Mouse (Mus musculus): Measurements from ENCODE around the gene Gtf2ird1. TPM values are rescaled to one million over a fixed set of nuclear protein-coding genes. Genes with fewer than 3 reads are reported as not detected.
"Not testable (repeated sequence)": the region's sequence is repeated elsewhere in the genome, so short reads cannot be mapped to it uniquely, and the experiment has no call there.

The Gtf2ird1 gene
- total RNA-seq, 1 experiment from 2014 or later, result 52.0 TPM

- not testable (repeated sequence) for DNase-seq
These were observed 113.0 kb downstream of the Gtf2ird1 start for GRCm38 (mm10) chr5:134343530-134343929.

DNA sequence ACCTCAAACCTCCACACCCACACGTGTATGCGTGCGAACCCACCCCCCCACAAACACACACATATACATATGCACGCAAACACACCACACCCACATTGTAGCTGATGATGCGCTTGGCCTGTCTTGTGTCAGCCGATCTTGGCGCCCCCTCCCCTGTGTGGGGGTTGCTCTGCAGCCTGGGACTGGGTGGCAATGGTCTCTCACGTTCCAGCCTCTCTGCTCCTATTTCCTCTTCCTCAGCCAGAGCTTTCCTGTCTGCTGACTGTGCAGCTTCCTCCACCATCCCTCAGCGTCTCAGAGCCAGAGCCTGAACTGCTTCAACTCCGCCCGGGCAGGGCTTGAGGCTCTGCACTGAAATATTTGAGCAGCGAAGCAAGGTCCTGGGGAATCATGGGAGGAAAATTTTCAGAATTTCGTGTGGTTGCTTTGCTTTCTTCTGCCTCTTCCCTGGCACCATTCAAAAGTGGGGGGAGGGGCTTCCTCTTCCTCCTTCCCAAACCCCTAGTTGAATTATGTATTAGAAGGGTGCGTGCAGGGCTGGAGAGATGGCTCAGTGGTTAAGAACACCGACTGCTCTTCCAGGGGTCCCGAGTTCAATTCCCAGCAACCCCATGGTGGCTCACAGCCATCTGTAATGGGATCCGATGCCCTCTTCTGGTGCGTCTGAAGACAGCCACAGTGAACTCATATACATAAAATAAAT is 113.9 kb downstream of the Gtf2ird1 start:
- DNase-seq, result no peak

DNA sequence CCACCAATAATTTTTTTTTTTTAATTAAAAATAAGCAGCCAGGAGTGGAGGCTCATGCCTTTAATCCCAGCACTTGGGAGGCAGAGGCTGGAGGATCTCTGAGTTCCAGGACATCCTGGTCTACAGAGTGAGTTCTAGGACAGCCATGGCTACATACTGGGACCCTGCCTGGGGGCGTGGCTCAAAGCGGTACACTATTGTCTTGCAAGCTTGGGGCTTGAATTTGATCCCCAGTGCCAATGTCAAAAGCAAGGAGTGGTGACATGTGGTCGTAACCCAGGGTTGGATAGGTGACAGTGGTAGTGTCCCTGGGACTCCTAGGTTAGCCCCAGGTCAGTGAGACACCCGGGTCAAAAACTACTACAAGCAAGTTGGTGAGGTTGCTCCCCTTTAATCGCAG is 114.8 kb downstream of the Gtf2ird1 start:
- no peak for DNase-seq

DNA sequence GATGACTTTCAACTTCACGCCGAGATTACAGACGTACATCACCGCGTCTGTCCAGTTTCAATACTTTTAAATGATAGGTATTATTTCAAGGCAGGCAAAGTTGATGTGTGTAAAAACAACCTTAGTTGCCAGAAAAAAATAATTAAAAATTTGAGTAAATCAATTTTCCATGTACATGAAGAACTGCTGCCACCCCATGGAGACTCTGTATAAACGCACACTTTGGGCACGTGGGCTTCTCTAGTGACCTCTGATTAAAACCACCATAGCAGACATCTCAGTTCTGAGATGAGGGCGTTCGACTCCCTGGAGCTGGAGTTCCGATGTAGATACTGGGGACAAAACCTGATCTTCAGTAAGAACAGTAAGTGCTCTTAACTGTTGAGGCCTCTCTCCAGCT is 115.2 kb downstream of the Gtf2ird1 start:
- no peak for DNase-seq

DNA sequence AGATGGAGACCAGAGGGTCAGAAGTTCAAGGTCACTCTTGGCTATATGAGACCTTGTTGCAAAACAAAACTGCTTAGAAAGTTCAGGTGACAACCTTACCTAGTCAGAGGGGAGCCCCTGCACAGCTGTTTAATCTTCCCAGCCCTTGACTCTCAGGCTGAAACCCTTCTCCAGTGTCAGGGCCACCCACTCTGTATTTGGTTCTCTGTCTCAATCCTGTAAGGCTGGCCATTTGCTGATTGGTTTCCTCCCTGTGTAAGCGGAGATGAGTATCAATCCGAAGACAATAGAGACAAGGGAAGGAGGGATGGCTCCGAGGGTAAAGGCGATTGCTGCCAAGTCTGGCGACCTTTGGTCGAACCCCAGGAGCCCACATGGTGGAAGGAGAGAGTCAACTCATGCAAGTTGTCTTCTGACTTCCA is 116.4 kb downstream of the Gtf2ird1 start:
- no peak for DNase-seq

- DNase-seq, result not testable (repeated sequence)
These were observed 119.5 kb downstream of the Gtf2ird1 start for GRCm38 (mm10) chr5:134337012-134337411.

- DNase-seq, result no peak
These were observed 123.8 kb downstream of the Gtf2ird1 start for GRCm38 (mm10) chr5:134332743-134333142.

DNA sequence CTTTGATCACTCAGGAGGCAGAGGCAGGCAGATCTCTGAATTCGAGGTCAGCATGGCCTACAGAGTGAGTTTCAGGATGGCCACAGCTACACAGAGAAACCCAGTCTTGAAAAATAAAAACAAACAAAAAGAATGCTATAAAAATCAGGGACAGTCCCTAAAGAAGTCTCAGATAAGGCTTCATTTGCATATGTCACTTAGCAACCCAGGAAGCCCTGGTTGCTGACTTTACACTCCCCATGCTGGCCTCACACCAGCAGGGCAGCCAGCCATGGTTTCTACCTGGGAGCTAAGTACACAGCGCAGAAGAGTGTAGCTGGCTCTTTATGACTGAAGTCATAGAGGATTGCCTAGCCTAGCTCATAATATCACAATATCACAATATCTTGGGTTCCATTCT is 126.4 kb downstream of the Gtf2ird1 start:
- DNase-seq, result no peak

- no peak for DNase-seq
These were observed 127.2 kb downstream of the Gtf2ird1 start for GRCm38 (mm10) chr5:134329311-134329710.

- no peak for DNase-seq
These were observed 128.0 kb downstream of the Gtf2ird1 start for GRCm38 (mm10) chr5:134328482-134329001.

DNA sequence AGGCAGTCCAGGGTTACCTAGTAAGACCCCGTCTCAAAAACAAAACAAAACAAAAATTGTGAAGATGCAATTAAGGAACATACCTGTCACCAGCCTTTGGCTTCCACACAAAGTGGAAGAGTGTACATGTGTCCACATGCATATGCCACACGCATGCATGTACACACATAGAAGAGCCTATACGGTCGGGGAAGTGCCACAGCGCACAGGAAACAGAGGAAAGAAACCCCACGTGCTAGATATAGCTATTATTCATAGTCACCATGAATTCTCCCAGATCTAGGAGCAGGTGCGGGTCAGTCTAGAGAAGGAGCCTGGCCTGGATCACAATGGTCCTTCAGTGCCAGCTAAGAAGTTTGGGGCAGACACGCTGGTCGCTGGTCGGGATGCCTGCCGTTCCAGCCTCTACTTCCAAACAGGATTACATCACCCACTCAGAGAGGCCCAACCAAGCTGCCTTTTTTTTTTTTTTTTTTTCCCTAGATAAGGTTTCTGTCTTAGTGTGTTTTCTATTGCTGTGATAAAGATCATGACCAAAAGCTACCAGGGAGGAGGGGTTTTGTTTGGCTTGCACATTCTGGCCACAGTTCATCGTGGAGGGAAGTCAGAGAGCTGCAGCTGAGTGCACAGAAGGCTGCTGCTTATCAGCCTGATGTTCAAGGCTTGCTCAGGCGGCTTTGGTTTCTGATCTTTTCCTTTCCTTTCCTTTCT is 130.5 kb downstream of the Gtf2ird1 start:
- no peak for DNase-seq

DNA sequence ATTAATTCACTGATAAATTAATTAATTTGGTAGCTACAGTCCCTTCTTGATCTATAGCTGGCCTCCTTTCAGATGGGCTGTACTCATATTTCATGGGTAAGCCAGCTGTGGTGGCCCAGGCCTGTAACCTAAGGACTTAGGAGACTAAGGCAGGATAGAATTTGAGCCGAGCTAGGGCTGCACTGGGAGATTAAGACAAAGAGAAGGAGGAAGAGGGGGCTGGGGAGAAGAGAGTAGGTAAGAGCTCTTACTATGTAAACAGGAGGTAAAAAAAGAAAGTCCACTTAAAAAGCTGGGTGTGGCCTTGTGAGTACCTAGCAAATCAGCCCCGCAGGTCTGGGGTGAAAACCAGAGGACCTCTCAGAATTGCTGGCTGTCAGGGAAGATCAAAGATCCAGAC is 132.6 kb downstream of the Gtf2ird1 start:
- DNase-seq, result no peak

DNA sequence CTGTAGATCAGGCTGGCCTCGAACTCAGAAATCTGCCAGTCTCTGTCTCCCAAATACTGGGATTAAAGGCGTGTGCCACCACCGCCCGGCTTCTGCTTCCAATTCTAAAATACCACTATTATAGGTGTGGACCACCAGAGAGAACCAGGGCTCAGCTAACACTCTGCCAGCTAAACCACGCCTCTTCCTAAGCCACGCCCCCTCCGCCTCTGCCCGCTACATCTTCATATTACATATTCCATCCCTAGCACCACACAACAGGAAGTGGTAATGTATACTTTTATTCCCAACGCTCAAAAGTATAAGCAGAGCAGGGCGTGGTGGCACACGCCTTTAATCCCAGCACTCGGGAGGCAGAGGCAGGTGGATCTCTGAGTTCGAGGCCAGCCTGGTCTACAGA is 133.2 kb downstream of the Gtf2ird1 start:
- no peak for DNase-seq

- no peak for DNase-seq
These were observed 134.2 kb downstream of the Gtf2ird1 start for GRCm38 (mm10) chr5:134322355-134322754.

DNA sequence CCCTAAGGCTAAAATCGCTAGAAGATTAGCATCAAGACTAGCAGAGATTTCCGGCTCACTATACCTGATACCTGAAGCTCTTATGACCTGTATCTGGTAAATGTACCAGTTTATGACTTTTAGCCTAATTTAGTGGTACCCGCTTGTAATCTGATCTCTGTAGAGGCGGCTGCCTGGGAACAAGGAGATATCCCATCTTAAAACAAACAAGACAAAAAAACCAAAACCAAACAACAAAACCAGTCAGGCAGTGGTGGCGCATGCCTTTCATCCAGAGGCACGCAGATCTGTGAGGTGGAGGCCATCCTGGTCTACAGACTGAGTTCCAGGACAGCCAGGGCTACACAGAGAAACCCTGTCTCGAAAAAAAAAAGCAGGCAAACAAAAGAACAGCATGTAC is 134.8 kb downstream of the Gtf2ird1 start:
- no peak for DNase-seq

GRCm38 (mm10) chr5:134318903-134319302 is 137.6 kb downstream of the Gtf2ird1 start:
- no peak for DNase-seq

DNA sequence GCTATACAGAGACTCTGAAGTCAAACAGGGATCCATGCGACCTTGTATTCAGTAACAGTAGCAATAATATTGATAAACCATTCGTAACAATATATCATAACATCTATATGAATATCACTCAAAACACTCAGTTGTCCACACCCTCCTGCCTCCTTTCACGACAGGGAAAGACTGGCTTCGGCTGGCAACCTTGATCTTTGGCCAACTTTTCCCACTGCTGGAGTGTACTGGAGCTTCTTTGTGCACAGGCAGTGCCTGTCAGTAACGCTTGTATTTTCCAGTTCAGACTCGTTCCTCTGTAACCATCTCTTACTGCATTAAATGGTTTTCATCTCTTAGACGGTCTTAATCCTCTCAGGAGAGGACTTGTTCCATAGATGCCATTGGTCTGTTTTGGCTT is 139.8 kb downstream of the Gtf2ird1 start:
- peak; percentile 60 for DNase-seq

DNA sequence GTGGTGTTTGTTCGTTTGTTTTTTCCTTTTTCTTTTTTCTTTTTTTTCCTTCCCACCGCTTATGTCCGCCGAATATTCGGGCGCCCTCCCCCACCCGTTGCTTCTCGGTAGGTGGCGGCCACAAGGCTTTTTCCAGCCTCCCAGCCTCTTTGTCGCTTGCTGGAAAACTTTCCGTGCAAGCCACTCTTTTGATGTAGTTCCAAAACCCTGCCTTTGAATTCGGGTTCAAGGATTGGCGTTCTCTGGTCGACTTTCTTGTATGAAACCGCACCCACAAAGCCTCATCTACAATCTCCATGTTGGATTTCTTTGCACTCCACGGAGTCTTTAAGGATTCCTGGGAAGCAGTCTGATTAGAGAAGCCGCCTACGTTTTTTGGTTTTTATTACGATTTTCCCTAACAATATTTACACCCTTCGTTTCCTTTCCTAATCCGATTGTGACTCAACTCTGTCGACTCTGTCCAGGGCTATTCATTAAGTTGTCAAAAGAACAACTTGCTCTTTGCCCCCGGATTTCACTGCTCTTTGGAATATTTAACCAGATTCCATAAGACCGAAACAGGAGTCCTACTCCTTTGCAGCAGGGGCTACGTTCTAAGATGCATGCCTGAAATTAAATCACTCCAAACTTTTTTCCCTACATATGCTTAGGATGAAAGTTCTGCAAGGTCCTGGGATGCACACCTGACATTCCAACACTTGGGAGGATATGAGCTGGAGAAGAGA is 140.7 kb downstream of the Gtf2ird1 start:
- peak; percentile 78 for DNase-seq

DNA sequence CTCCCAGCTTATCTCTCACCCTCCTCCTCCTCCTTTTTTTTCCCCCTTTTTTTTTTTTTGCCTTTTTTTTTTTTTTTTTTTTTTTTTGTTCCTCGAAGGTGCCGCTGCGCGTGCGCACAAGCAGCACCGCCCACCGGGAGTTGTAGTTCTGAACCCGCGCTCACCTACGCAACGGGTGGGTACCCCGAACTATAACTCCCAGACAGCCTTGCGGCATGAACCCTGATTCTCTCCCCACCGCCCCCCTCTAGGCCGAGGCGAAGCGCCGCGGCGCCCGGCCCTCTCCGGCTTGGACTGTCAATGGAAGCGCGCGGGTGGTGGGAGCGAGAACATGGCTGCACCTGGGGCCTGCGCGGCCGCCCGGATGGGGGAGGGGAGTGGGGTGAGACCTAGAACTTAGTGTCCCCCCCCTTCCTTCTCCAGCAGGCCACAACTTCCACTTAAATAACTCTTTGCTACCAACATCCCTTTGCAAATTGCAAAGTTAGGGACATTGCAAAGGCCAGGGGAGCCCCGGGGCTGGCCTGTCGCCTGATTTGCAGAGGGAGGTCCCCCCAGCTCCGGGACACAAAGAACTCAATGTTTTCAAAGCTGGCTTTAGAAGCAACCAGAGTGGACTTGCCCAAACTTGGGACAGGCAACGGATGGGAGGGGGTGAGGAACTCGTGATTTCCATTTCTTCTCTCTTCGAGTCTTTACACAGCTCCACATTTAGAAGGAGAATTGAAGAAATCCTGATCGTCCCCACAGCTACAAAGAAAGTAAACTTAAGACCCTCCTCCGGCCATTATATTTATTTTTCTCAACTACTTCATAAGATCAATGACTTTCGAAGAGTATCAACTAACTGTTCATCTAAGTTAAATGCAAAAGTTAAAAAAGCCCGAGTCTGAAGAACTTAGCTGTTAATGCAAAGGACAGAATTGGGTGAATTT is 141.6 kb downstream of the Gtf2ird1 start, which contains the start of gene Gtf2i:
Gene Gtf2i, minus strand, starts transcription at position 73 of the 935 bp plus-strand sequence.
- peak; percentile 93 for DNase-seq

DNA sequence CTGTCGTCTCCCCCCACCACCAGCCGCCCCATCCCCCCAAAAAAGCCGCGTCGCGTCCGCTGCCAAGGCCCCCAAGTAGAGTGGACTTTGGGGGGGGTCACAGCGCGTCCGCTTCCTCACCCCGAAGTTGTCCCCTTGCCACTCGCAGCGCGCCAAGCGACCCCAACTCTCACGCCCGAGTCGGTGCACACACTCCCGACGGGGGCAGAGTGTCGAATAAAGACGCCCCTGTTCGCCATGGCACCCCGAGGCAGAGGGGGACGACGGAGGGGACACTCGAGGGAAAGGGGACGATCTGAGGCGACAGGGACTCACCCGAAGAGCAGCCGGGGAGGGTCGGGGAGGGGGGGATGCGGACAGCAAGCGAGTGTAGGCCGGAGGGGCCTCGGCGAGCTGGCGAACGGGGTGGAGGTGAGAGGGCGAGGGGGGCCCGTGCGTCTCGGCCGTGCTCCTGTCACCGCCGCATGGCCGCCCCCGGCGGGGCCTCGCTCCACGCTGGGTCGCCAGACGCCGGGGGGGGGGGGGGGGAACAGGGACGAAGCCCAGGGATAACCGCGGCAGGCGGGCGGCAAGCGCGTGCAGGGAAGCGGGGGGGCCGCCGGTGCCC is 142.3 kb downstream of the Gtf2ird1 start:
- no peak for DNase-seq

GRCm38 (mm10) chr5:134313451-134314067 is 143.0 kb downstream of the Gtf2ird1 start:
- peak; percentile 99 for DNase-seq

Data from adrenal gland, postnatal 25 days (tissue).